Mouse (Mus musculus): ENCODE results near the gene Tmem252.

The Tmem252 gene

DNA sequence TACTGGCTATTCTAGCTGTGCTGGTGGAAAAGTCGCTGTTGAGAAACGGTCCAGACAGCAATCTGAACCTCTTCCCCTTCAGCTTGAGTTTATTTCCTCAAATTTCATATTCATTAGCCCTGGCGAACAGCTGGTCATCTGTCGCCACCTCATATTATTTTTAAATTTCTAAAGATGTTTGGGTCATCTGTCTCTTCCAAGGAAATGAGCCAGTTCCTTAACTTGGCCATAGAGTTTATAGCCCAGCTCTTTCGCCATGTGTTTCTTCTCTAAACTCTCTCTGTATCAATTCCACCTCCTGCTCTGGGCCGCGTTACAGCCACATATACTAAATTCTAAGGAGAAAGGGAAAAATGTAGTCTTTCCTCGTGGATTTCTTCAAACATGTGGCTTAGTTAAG, 29.9 kb downstream of the Tmem252 start:
- ChIA-PET CTCF (interaction anchor here (0.6 to 2.9 kb wide), 11 partner anchors 11 to 1769 kb away, joined by 3 to 11 read pairs (median 4); no protein-coding TSS in a partner anchor), POLR2A (interaction anchor here in 2 of 4 experiments (0.6 to 0.7 kb wide), 2 partner anchors 8 to 166 kb away, joined by 3 read pairs; no protein-coding TSS in a partner anchor)

DNA sequence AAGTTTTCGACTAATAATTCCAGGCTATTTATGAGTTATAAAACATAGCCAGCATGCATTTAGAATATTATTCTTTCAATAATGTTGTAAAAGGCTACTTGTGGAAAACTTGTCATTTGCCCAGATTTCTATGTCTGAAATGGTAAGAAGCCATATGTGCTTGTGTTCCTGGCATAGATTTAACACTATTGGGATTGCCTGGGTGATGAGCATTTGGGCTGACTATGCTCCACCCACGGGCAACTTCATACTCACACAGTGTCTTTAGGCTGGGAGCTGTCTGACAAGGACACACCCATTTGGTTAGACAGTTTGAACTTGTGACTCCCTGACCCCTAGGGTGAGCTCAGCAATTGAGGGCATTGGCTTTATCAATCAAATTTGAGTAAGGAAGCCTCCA, 30.5 kb downstream of the Tmem252 start:
- ChIA-PET POLR2A (interaction anchor here in 1 of 4 experiments (1.1 kb wide), 1 partner anchor 35 kb away, joined by 3 read pairs; no protein-coding TSS in a partner anchor), CTCF (interaction anchor here (0.5 to 3.1 kb wide), 8 partner anchors 69 to 463 kb away, joined by 3 to 13 read pairs (median 6); no protein-coding TSS in a partner anchor)

DNA sequence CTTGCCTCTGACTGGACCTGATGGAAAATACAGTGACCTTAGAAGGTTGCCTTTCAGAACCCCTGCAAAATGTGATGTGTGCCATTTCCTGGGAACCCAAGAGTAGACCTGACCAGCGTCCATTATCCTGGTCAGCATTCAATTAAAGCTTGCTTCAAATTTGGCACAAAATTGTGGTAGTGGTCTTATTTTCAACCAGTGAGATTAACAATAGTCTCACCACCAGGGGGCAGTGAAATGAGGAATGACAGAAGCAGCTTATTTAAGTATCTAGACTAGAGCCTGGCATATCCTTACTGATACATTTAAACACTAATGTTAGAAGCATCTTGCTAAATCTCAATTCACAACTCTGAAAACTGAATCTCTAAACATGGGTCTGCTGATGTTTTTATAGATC, 31.6 kb downstream of the Tmem252 start:
- POLR2A ChIA-PET, result interaction anchor here in 1 of 4 experiments (1.1 kb wide), 1 partner anchor 36 kb away, joined by 3 read pairs; no protein-coding TSS in a partner anchor
- CTCF ChIA-PET, result interaction anchor here (0.5 to 3.1 kb wide), 32 partner anchors 9 to 425 kb away, joined by 3 to 13 read pairs (median 4); partner anchors contain the start of genes Fxn (in 1 of the 4) and Pgm5 (in 1 of the 4)

DNA sequence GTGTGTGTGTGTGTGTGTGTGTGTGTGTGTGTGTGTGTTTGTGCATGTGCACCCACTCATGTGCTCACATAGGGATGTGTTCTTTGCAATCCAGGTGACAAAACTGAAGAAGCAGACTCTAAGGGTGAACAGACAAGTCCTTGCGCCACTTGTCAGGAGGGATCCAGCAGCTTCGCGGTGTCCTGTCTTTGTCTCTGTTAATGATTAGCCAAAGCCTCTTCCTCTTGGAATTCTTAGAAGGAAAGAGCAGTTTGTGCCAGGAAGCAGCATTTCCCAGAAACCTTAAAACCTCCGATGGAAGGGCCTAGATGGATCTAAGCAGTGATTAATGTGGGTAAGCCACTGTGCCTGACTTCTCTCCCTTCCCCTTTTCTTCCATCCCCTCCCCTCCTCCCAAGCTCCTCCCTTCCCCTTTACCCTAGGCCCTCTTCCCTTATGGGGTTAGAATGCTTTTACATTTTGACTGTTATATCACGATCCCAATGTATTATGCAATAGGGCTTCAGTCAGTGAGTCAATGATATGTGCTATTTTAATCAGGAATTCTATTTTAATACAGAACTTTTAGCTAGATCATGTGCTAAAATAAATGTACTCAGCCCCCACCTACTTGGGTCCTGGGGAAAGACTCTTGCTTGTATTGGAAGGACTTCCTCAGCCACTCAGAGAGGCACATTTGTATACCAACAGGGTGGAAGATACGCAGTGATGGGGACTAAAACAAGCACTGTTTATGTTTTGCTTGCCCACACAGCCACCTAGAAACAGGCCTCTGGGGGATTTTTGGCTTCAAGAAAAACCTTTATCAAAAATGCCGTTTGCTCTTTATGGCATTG, 33.5 kb downstream of the Tmem252 start:
- CTCF ChIA-PET, result interaction anchor here in 1 of 4 experiments (1.2 to 3.1 kb wide), 3 partner anchors 10 to 179 kb away, joined by 3 to 13 read pairs (median 8); no protein-coding TSS in a partner anchor
- POLR2A ChIA-PET, result interaction anchor here in 3 of 4 experiments (0.6 to 1.2 kb wide), 3 partner anchors 78 to 511 kb away, joined by 3 to 7 read pairs (median 3); partner anchors contain the start of gene Fam122a (in 1 of the 3)

DNA sequence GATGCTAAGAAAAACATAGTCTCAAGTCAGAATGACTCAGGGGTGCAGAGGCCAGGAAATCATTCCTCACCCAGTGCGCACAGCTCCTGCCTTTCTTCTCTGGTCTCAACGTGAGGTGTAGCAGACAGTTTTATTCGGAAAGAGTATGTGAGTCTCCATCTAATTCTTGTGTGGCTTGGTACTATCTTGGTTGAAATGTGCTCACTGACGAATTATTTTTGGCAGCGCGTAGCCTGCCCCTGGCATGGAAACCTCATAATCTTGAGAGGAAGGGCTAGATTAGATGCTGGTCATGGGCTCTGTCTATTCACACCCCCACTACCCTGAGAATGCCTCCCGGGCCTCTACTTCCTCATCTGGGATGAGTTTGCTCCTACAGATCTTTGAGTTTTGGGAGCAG, 34.2 kb downstream of the Tmem252 start:
- POLR2A ChIA-PET, result no interaction called here
- CTCF ChIA-PET, result no interaction called here

DNA sequence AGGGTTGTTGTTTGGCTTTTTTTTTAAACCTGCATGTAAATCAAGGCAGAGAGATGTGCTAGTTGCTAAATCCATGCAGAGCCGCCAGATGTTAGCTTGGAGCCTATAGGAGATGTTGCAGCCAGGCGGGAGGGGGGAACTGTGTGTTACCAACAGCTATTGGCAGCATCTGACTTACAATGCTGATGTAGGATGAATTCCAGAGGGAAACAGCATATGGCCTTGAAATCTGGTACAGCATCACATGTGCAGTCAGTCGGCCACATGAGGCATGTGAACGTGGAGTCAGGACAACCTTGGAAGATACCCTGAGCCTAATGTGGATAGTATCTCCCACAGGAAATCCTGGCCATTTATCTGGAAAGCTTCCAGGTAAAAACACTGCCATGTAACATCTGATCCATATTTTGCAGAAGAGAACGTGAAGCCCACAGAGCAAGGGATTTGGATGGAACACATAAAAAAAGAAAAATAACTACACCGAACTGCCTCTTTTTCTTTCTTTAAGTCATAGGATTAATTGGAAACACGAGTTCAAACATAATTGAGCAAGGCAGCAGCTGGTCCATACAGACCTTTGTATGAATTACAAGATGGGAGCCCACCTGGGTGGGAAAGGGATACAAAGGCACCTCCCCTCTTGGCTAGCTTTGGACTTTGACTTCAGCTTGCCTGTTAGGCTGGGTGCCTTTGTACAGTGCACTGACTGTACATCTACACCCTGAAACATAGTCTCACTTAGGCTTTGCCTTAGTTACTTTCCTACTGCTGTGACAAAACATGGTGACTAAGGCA, 42.7 kb downstream of the Tmem252 start:
- CTCF ChIA-PET, result interaction anchor here in 1 of 4 experiments (1.9 kb wide), 1 partner anchor 11 kb away, joined by 8 read pairs; no protein-coding TSS in a partner anchor
- POLR2A ChIA-PET, result no interaction called here

DNA sequence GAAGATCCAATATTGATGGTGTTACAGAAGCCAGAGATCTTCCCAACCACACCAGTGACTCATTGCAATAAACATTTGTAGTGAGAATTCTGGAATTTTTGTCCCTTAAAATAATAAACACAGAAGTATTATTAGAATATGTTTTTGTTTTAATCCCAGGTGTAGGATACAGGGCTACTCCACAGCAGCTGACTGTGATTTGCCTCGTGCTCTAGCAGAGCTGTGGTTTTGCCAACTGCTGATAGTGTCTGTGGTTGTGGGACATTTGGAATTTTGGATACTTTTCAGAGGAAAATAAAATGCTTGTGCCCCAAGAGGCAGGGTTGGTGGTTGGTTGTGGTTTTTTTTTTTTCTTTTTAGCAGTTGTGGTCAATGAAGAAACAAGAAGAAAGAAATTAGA, 44.2 kb downstream of the Tmem252 start:
- POLR2A ChIA-PET, result interaction anchor here in 1 of 4 experiments (0.7 kb wide), 1 partner anchor 325 kb away, joined by 3 read pairs; no protein-coding TSS in a partner anchor
- CTCF ChIA-PET, result interaction anchor here in 3 of 4 experiments (0.6 to 1.9 kb wide), 4 partner anchors 12 to 431 kb away, joined by 3 to 8 read pairs (median 3); no protein-coding TSS in a partner anchor

DNA sequence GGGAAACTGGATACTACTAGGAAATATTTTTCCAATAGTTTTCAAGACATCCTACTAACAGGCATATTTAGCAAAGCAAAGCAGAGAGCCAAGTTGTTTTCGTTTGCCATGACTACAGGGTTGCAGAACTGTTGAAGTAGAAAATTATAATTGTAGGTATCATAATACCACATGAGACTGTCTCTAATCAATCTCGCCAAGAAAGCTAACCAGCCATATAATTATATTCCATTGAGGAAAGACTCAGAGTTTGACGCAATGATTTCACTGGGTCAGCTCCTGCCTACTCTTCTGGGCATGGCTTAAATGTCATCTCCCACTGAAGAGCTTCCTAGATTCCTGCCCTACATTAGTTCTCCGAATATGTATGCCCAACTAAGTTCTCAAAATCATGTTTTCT, 45.7 kb downstream of the Tmem252 start:
- ChIA-PET POLR2A (no interaction called here), CTCF (interaction anchor here in 2 of 4 experiments (1.4 kb wide), 2 partner anchors 14 kb away, joined by 3 to 5 read pairs; no protein-coding TSS in a partner anchor)

DNA sequence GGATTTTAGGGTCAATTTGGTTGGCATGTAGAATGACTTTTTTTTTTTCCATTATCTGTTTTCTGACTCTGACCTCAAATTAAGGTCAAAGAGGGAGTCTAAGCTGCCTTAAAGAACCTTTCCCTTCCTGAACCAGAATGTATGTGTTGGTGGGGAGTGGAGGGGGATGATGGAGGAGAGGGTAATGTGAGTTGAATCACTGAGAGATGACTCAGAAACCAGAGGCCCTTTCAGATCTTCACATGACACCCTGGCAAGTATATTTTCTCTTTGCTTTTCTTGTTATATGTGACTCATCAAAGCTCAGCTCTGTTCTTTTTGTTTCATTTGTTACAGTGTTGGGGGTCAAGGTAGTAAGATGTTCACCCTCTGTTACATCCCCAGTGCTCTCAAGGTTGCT, 46.6 kb downstream of the Tmem252 start:
- POLR2A ChIA-PET, result no interaction called here
- CTCF ChIA-PET, result interaction anchor here in 1 of 4 experiments (1.4 kb wide), 1 partner anchor 15 kb away, joined by 5 read pairs; no protein-coding TSS in a partner anchor

DNA sequence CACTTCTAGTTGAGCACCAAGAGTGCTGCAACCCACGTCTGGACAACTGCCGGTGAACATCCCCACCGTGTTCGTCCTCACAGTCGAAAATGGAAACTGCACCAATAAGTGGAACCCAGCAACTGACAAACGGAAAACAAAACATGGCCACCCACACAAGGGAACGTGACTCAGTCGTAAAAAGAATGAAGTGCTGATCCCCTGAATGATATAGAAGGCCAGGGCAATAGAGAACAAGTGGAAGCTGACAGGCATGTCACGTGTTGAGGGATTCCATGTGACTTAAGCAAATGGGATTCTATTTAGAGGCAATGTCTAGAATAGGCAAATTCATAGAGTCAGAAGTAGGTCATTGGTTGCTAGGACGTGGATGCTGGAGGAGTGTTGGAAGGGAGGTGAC, 50.6 kb downstream of the Tmem252 start:
- ChIA-PET CTCF (no interaction called here), POLR2A (no interaction called here)

DNA sequence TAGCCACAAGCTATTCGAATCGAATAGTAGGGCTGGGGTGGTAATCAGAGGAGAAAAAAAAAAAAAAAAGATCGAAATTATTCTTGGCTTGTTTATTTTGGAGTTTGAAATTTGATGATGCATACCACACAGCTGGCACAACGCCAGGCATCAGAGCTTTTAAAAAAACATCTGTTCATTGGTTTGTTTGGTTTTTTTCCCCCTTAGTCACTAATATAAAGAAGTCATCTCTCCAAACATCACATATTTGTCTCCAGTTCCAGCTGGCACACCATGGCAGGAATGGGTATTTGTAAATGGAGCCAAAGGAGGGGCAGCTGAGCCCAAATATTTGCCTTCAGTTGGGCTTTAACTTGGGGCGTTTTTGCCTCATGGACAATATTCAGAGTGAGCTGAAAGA, 56.9 kb downstream of the Tmem252 start:
- CTCF ChIA-PET, result interaction anchor here in 1 of 4 experiments (0.6 kb wide), 1 partner anchor 59 kb away, joined by 3 read pairs; no protein-coding TSS in a partner anchor
- POLR2A ChIA-PET, result no interaction called here
